Mouse (Mus musculus): Measurements from ENCODE around the gene Cckar.
A peak's percentile ranks its signal among the peaks of the same experiment; 100 is the strongest.
"Not testable (repeated sequence)": the region's sequence is repeated elsewhere in the genome, so short reads cannot be mapped to it uniquely, and the experiment has no call there.

The Cckar gene

DNA sequence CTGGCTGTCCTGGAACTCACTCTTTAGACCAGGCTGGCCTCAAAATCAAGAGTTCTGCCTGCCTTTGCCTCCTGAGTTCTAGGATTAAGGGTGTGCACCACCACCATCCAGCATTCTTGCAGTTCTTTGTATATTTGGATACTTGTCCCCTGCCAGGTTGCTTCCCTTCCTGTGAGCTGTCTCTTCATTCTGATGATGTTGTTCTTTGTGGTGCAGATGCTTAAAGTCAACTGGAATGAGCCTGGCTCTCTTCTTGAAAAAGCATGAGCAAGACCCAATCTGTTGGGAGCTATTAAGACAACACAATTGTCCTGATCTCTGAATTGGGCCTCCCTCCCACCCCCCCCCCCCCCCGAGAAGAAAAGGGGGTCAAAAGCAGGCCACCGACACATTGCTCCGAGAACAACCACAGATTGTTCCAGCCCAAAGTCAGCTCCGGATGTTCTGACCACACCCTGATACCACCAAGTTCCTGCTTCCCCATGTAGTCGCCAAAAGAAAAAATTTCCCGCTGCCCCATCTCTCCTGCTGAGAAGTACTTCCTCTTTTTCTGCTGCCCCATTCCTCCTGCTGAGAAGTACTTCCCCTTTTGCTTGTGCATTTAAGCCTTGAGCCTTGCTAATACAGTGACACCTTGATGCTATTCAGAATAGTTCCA is 33.9 kb downstream of the Cckar start:
- ATAC-seq (ENCODE audit: low TSS enrichment): not testable (repeated sequence)

DNA sequence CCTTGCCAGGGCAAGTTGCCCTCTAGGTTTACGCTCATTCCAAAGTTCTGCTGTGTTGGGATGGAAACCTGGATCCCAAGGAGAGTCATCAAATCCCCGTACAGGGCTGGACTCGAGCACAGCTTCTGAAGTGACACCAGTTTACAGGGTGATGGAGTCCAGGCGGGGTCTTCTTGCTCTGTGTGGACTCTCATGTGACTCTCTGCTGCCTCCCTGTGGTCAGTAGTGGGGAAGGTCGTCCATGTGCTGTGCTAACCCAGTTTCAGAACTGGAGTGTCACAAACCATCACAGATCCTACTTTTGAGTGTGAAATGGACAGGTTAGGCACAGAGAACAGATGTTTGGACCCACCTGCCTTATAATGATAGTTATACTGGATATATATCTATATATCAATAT is 35.2 kb downstream of the Cckar start:
- ATAC-seq (ENCODE audit: low TSS enrichment): peak; percentile 83

GRCm38 (mm10) chr5:53671507-53671906 is 36.0 kb downstream of the Cckar start:
- ATAC-seq (ENCODE audit: low TSS enrichment): no peak

DNA sequence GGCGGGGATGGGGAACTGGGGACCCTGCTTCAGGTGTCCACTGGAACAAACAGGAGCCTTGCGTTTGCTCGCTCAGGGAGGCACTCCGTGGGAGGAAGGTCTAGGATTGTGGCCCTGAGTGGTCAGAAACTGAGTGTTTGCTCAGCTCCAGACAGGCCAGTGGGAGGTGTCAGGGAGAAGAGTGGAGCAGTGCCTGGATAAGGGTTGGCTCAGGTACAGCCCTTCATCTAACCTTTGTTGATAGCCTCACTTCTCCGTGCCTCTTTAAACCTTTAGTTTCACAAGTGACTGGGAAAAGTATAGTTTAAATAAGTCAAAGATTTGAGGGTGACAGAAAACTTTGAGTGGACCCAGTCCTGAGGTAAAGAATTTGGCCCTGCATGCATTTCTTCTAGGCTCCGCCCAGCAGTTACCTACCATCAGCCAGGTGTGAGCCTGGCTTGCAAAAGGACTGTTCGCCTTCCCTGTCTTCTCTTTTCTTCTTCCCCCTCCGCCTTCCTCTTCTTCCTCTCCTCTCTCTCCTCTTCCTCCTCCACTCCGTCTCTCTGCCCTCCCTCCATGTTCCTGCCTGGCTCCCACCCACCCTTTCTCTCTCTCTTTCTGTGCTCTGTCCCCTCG is 37.1 kb downstream of the Cckar start:
- ATAC-seq (ENCODE audit: low TSS enrichment): no peak

GRCm38 (mm10) chr5:53668021-53668420 is 39.5 kb downstream of the Cckar start:
- ATAC-seq (ENCODE audit: low TSS enrichment): no peak

- ATAC-seq (ENCODE audit: low TSS enrichment): no peak
These were observed 43.8 kb downstream of the Cckar start for GRCm38 (mm10) chr5:53663665-53664064.

- ATAC-seq (ENCODE audit: low TSS enrichment): no peak
These were observed 45.1 kb downstream of the Cckar start for GRCm38 (mm10) chr5:53662413-53662812.

GRCm38 (mm10) chr5:53661508-53661907 is 46.0 kb downstream of the Cckar start:
- ATAC-seq (ENCODE audit: low TSS enrichment): no peak

- ATAC-seq (ENCODE audit: low TSS enrichment): peak; percentile 45; the same call in 1 of the 2 replicates
These were observed 49.6 kb downstream of the Cckar start for GRCm38 (mm10) chr5:53657925-53658324.

GRCm38 (mm10) chr5:53656596-53656995 is 50.9 kb downstream of the Cckar start:
- ATAC-seq (ENCODE audit: low TSS enrichment): no peak
